Mouse (Mus musculus) ES-E14 (cell line): ENCODE results near the gene Spata31d1d. TPM values are rescaled to one million over a fixed set of nuclear protein-coding genes. Genes with fewer than 3 reads are reported as not detected.
"Not testable (repeated sequence)": the region's sequence is repeated elsewhere in the genome, so short reads cannot be mapped to it uniquely, and the experiment has no call there.

Experiments used
- DNase-seq: peaks from one replicate; pipeline ENCODE4 v3.0.0-alpha.2; 2013; ENCODE audit warnings: low read depth, low spot score
- H3K27ac ChIP-seq: 2 replicates; pipeline ENCODE4 v1.5.1; 2012; ENCODE audit warnings: low read depth, mild to moderate bottlenecking, low read length, moderate library complexity, mixed read lengths; ENCODE audit not compliant: poor library complexity, insufficient read depth, severe bottlenecking
- H3K36me3 ChIP-seq: 2 replicates; pipeline ENCODE4 v1.6.1; 2012; ENCODE audit warnings: mild to moderate bottlenecking, low read length, moderate library complexity, mixed read lengths; ENCODE audit not compliant: control insufficient read depth, poor library complexity, insufficient read depth, severe bottlenecking
- H3K4me1 ChIP-seq, 2 experiments: fragments of 150-350 bp in 1 of 2; sonication (generic) in 1 of 2; 2 replicates each; pipeline ENCODE4 v1.6.1; 2012; ENCODE audit warnings: low read length in 2 of 2, mild to moderate bottlenecking in 1 of 2, mixed read lengths in 1 of 2; ENCODE audit not compliant: control insufficient read depth in 2 of 2, insufficient read depth in 2 of 2, poor library complexity in 1 of 2
- H3K4me3 ChIP-seq, 2 experiments: fragments of 150-350 bp in 1 of 2; sonication (generic) in 1 of 2; 2 replicates each; pipeline ENCODE4 v1.5.1; 2012; ENCODE audit warnings: low read length in 2 of 2, low read depth in 1 of 2, mild to moderate bottlenecking in 1 of 2, mixed read lengths in 1 of 2; ENCODE audit not compliant: insufficient read depth in 1 of 2, poor library complexity in 1 of 2, severe bottlenecking in 1 of 2
- H3K9ac ChIP-seq: 2 replicates; pipeline ENCODE4 v1.6.1; 2012; ENCODE audit warnings: low read depth, mild to moderate bottlenecking, low read length, mixed read lengths; ENCODE audit not compliant: poor library complexity, insufficient read depth, severe bottlenecking
- H3K9me3 ChIP-seq: fragments of 150-350 bp; sonication (generic); 2 replicates; pipeline ENCODE4 v1.6.1; 2012; ENCODE audit warnings: low read depth, mild to moderate bottlenecking, low read length; ENCODE audit not compliant: control insufficient read depth, insufficient read depth
- CHD2 ChIP-seq: IDR thresholded peaks from 2 replicates; pipeline ENCODE4 v1.6.1; 2014; ENCODE audit warnings: mild to moderate bottlenecking, low read depth, low read length, inconsistent platforms
- HCFC1 ChIP-seq: IDR thresholded peaks from 2 replicates; pipeline ENCODE4 v1.6.1; 2012; ENCODE audit warnings: low read length, inconsistent platforms, borderline replicate concordance; ENCODE audit not compliant: insufficient read depth
- MAFK ChIP-seq: IDR thresholded peaks from 2 replicates; pipeline ENCODE4 v1.6.1; 2014; ENCODE audit warnings: mild to moderate bottlenecking, low read depth, low read length, inconsistent platforms; ENCODE audit not compliant: insufficient read depth
- ZC3H11A ChIP-seq: IDR thresholded peaks from 2 replicates; pipeline ENCODE4 v1.6.1; 2012; ENCODE audit warnings: low read depth, mild to moderate bottlenecking, inconsistent platforms, low read length, borderline replicate concordance
- ZNF384 ChIP-seq: IDR thresholded peaks from 2 replicates; pipeline ENCODE4 v1.6.1; 2012; ENCODE audit warnings: low read depth, low read length, inconsistent platforms
- in situ Hi-C, 2 experiments: fragments of 600-800 bp; cut with MboI; formaldehyde crosslinking; loops; one replicate each; pipeline ENCODE4 v1.15.1; 2025; ENCODE audit warnings: low sequenced_read_pairs in 2 of 2, inconsistent platforms in 1 of 2; ENCODE audit not compliant: unreplicated experiment in 2 of 2
- total RNA-seq: library from RNA; depleted of rRNA; stranded (reverse); fragments of 300-350 nt; gene quantifications from 2 replicates; pipeline ENCODE4 v1.2.3, GENCODE M21; 2012

The Spata31d1d gene
- total RNA-seq, 1 experiment: 0.18 TPM

DNA sequence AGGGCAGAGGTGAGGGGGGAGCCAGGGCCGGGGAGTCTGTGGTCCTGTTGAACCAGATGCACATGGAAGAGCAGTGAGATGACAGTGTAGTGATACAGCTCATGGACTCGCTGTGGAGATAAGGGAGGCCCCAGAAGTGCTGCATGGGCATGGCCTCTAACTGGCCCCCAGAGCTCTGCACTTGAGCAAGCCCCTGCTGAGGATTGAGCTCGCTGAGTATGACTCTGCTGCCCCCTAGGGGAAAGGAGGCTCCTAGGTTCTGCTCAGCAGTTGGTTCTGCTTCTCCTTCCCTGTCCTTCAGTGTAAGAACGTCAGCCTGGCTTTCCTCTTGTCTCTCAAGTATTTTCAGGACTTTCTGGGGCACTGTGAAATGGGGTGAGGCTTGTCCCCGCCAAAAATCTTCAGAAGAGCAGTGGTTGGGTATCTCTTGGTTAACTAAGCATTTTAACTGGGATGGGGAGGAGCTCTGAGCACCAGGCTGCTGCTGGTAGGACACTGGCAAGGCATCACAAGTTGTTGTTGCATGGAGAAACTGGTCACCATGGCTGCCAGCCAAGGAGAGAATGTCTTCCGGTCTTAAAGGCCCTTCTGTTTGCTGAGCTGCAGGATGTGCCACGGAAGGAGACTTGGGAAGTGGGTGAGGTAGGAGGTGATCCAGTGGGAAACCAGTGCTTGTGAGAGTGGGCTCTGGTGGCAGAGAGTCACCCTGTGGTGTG lies 3.0 kb downstream of the Spata31d1d start:
- TF ChIP-seq CHD2: no peak
- peak; percentile 94; the same call in 1 of the 2 replicates for TF ChIP-seq ZC3H11A
- Histone ChIP-seq H3K4me3 (peak overlapping the region in 1 of 2 experiments; percentile 18; a peak in 1 of 4 replicates), H3K4me1 (peaks cover 7 to 17% of the 10 kb centered on the region in 2 experiments; a peak in 2 of 4 replicates), H3K9ac (no peak overlapping the region), H3K36me3 (no peaks in the 10 kb centered on the region), H3K9me3 (no peaks in the 10 kb centered on the region), H3K27ac (no peak overlapping the region)
- DNase-seq: peak; percentile 76
- in situ Hi-C loops: no loop called here

DNA sequence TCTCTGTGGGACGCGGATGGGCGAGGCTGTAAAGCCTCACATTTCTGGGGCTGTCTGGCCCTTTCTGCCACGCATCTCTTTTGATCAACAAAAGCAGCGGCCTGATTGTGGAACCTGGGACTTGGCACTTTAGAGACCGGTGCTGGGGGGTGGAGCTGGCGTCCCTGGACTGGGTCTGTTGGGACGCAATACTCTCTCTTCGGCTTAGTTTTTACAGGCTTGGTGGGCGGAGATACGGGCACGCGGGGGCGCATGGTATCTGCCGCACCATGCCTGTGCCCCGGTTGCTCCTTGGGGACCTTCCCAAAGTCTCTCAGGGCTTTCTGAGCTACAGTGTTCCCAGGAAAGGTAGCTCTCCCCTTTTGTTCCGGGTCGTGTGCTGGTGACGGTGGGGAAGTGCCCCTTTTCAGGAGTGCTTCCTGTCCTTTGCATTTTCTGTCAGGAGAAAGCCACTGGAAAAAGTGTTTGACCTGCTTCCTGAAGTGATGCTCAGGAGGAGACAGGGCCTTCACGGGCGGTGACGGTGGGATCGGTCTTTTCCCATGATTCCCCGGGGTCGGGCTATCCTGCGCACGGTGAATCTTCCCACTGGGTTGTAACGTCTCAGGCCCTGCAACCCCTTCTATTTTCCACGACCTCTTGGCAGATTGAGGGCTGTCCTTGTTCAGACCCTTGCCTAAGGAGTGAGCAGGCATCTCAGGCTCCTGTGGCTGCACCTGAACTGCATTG lies 5.2 kb downstream of the Spata31d1d start:
- H3K4me1 ChIP-seq: peaks cover 7 to 16% of the 10 kb centered on the region in 2 experiments; a peak in 2 of 4 replicates
- no peaks in the 10 kb centered on the region for H3K36me3 ChIP-seq
- no peak overlapping the region for H3K27ac ChIP-seq
- DNase-seq: no peak
- H3K4me3 ChIP-seq: peak overlapping the region; percentile 30 to 53
- H3K9me3 ChIP-seq: no peaks in the 10 kb centered on the region
- peak overlapping the region; percentile 66; the same call in 1 of the 2 replicates for H3K9ac ChIP-seq
- TF ChIP-seq HCFC1 (no peak), ZC3H11A (no peak), MAFK (no peak), CHD2 (no peak), ZNF384 (no peak)
- in situ Hi-C loops: no loop called here

DNA sequence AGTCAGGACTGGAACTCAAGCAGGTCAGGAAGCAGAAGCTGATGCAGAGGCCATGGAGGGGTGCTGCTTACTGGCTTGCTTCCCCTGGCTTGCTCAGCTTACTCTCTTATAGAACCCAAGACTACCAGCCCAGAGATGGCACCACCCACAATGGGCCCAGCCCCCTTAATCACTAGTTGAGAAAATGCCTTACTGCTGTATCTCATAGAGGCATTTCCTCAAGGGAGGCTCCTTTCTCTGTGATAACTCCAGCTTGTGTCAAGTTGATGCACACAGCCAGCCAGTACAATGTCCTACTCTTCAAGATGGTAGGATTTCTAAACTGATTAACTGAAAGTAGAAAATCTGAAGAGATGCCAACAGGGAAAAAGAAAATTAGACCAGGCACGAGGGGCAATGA lies 9.5 kb downstream of the Spata31d1d start:
- H3K27ac ChIP-seq, H3K9ac ChIP-seq, H3K9me3 ChIP-seq, H3K4me3 ChIP-seq, DNase-seq, in situ Hi-C loops, H3K36me3 ChIP-seq: not testable (repeated sequence)
- H3K4me1 ChIP-seq: peaks cover 4 to 10% of the 10 kb centered on the region in 2 experiments; a peak in 2 of 4 replicates

DNA sequence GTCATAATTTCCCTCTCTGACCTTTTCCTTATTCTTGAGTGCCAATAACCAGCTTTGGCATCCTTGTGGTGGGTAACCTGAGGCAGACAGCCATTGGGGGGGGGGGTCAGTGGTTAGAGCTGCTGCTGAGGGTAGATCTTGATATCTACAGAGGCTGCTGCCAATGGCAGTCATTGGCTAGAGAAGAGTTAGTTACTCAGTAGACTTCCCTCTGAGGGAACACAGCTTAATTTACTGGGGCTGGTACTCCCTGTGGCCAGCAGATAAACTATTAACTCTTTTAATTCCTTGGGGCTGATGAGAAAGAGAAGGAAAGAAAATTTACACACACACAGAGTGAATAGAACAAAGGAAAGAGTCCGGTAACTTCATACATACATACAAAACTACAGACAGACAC lies 12.1 kb downstream of the Spata31d1d start:
- in situ Hi-C loops: no loop called here

DNA sequence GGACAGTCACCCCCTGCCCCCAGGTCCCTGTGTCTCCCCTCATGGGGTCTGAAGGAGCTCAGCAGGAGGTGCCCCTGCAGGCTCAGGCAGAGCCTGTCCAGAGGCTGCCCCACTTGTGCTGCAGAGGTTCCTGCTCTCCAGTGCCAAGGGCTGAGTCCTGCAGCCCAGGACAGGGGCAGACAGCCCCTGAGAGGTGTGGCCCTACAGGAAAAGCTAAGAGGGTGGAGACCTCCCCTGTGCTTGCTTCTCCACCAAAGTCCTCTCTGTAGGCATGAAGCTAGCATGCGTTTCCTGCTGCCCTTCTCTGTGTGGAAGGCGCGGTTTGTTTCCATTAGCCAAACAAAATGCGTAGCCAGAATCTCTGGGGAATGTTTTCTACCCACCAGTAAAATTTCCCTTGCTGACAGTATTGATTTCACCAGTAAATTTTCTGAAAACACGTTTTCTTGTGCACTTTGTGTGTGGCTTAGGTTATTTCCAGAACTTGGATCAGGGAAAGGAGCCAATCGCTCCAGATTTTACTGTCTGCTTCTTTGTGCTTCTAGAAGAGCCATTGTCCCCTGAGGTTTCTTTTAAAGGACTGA lies 12.6 kb downstream of the Spata31d1d start:
- H3K27ac ChIP-seq, H3K9me3 ChIP-seq, H3K36me3 ChIP-seq, DNase-seq, H3K4me1 ChIP-seq, H3K9ac ChIP-seq, in situ Hi-C loops, H3K4me3 ChIP-seq: not testable (repeated sequence)

More for the DNA sequence above, 12.1 kb downstream of the Spata31d1d start:
- no peak for DNase-seq
- Histone ChIP-seq H3K9ac (no peak overlapping the region), H3K4me3 (no peak overlapping the region), H3K9me3 (no peaks in the 10 kb centered on the region), H3K4me1 (peaks cover 4 to 6% of the 10 kb centered on the region in 2 experiments; a peak in 3 of 4 replicates), H3K27ac (no peak overlapping the region), H3K36me3 (no peaks in the 10 kb centered on the region)
- no peak for TF ChIP-seq MAFK
- no peak for TF ChIP-seq HCFC1
- no peak for TF ChIP-seq CHD2
